Mouse (Mus musculus): ENCODE measurements around the gene Gm17387.

- TF ChIP-seq CTCF (IDR thresholded peaks at IDR 0.05; ENCODE audit: control insufficient read depth, insufficient read depth, low read length) = no peak
- no peak for TF ChIP-seq POLR2A (IDR thresholded peaks at IDR 0.05; ENCODE audit: borderline replicate concordance, control insufficient read depth, low read depth, low read length)
Measured at GRCm38 (mm10) chr7:141062525-141062924, 33.6 kb downstream of the Gm17387 start.
